Mouse (Mus musculus) heart, embryonic 14.5 days (tissue): ENCODE results near the gene Tacc2. TPM values are rescaled to one million over a fixed set of nuclear protein-coding genes. Genes with fewer than 3 reads are reported as not detected.
A peak's percentile ranks its signal among the peaks of the same experiment; 100 is the strongest.

Source experiments
- ATAC-seq: fragments of 200-750 bp; cut with Nextera tagmentation; 2 replicates; pipeline ENCODE4 v1.8.0; 2017; ENCODE audit warnings: low read depth, moderate TSS enrichment; ENCODE audit not compliant: insufficient number of reproducible peaks, insufficient read depth, low FRiP score
- H3K27ac ChIP-seq, 2 experiments: fragments of 200-500 bp in 1 of 2; fragments of 300-500 bp in 1 of 2; sonication (generic) in 1 of 2; replicated peaks in 1 of 2; 2 replicates each; pipeline ENCODE4 v1.5.1; 2012 to 2014; ENCODE audit warnings: low read depth in 2 of 2, low read length in 2 of 2, control low read depth in 1 of 2, mild to moderate bottlenecking in 1 of 2, mixed read lengths in 1 of 2; ENCODE audit not compliant: control insufficient read depth in 1 of 2, insufficient read depth in 1 of 2
- H3K27me3 ChIP-seq: fragments of 300-500 bp; sonication (generic); 2 replicates; pipeline ENCODE4 v1.6.1; 2014; ENCODE audit warnings: mild to moderate bottlenecking, low read length, control low read depth; ENCODE audit not compliant: control insufficient read depth, insufficient read depth
- H3K36me3 ChIP-seq: fragments of 300-500 bp; sonication (generic); 2 replicates; pipeline ENCODE4 v1.6.1; 2014; ENCODE audit warnings: mild to moderate bottlenecking, control low read depth, low read length, mixed read lengths; ENCODE audit not compliant: control insufficient read depth, insufficient read depth
- H3K4me1 ChIP-seq, 2 experiments: fragments of 200-500 bp in 1 of 2; fragments of 300-500 bp in 1 of 2; sonication (generic) in 1 of 2; 2 replicates each; pipeline ENCODE4 v1.6.1; 2012 to 2014; ENCODE audit warnings: low read length in 2 of 2, control low read depth in 1 of 2, mixed read lengths in 1 of 2; ENCODE audit not compliant: control insufficient read depth in 2 of 2, insufficient read depth in 2 of 2
- H3K4me2 ChIP-seq: fragments of 300-500 bp; sonication (generic); 2 replicates; pipeline ENCODE4 v1.6.1; 2014; ENCODE audit warnings: mild to moderate bottlenecking, low read length
- H3K4me3 ChIP-seq, 2 experiments: fragments of 200-500 bp in 1 of 2; fragments of 300-500 bp in 1 of 2; sonication (generic) in 1 of 2; 2 replicates each; pipeline ENCODE4 v1.5.1; 2012 to 2014; ENCODE audit warnings: low read length in 2 of 2, mild to moderate bottlenecking in 2 of 2, control low read depth in 1 of 2, low read depth in 1 of 2, moderate library complexity in 1 of 2; ENCODE audit not compliant: control insufficient read depth in 1 of 2, insufficient read depth in 1 of 2
- H3K9ac ChIP-seq: fragments of 300-500 bp; sonication (generic); 2 replicates; pipeline ENCODE4 v1.6.1; 2014; ENCODE audit warnings: mild to moderate bottlenecking, low read length
- H3K9me3 ChIP-seq: fragments of 300-500 bp; sonication (generic); 2 replicates; pipeline ENCODE4 v1.6.1; 2016; ENCODE audit warnings: low read length, control low read depth; ENCODE audit not compliant: control insufficient read depth
- WGBS: fragments of 180-500 bp; shearing (Covaris S2); extraction: QIAGEN DNeasy Blood & Tissue Kit; methylation state at CpG from one replicate; pipeline ENCODE4 v1.1.7; 2014; 5-methylcytosine and 5-hydroxymethylcytosine counted together
- polyA plus RNA-seq: library from polyadenylated mRNA; unstranded; fragments of >200 nt; fragmentation: Nextera tagmentation; extraction: Ambion mirVana; gene quantifications from 2 replicates; pipeline ENCODE4 v1.2.1, GENCODE M21; 2014

Tacc2 gene
- polyA plus RNA-seq, 1 experiment from 2014 or later = 55.9 TPM

GRCm38 (mm10) chr7:130690869-130691268 lies 113.6 kb downstream of the Tacc2 start:
- Histone ChIP-seq H3K27ac (no peak overlapping the region), H3K9me3 (no peaks in the 10 kb centered on the region), H3K36me3 (no peaks in the 10 kb centered on the region), H3K27me3 (no peaks in the 10 kb centered on the region), H3K9ac (peak overlapping the region; percentile 17; the same call in 1 of the 2 replicates), H3K4me2 (no peak overlapping the region), H3K4me3 (no peak overlapping the region), H3K4me1 (peaks cover 42 to 68% of the 10 kb centered on the region in 2 experiments)
- 60% methylated on average over 6 of the region's 6 CpGs for WGBS
- no peak for ATAC-seq

- H3K27ac ChIP-seq = peak overlapping the region; percentile 83 to 96
- peak overlapping the region; percentile 91 for H3K4me2 ChIP-seq
- WGBS = 26% methylated on average over 2 of the region's 2 CpGs
- peaks cover under 1% of the 10 kb centered on the region; the same call in 1 of the 2 replicates for H3K36me3 ChIP-seq
- H3K4me1 ChIP-seq = peaks cover 41 to 76% of the 10 kb centered on the region in 2 experiments
- no peak for ATAC-seq
- H3K4me3 ChIP-seq = peak overlapping the region; percentile 56; a peak in 2 of 4 replicates
- no peaks in the 10 kb centered on the region for H3K27me3 ChIP-seq
- peak overlapping the region; percentile 92 for H3K9ac ChIP-seq
- H3K9me3 ChIP-seq = no peaks in the 10 kb centered on the region
These were observed 114.7 kb downstream of the Tacc2 start for GRCm38 (mm10) chr7:130691931-130692330.

- ATAC-seq = peak; percentile 72
These were observed 115.2 kb downstream of the Tacc2 start for GRCm38 (mm10) chr7:130692392-130692942.

GRCm38 (mm10) chr7:130692943-130693799 lies 115.9 kb downstream of the Tacc2 start:
- peaks cover 5% of the 10 kb centered on the region; the same call in 1 of the 2 replicates for H3K36me3 ChIP-seq
- no peaks in the 10 kb centered on the region for H3K27me3 ChIP-seq
- H3K4me2 ChIP-seq = peak overlapping the region; percentile 91
- H3K9me3 ChIP-seq = no peaks in the 10 kb centered on the region
- peak overlapping the region; percentile 83 to 96 for H3K27ac ChIP-seq
- H3K4me1 ChIP-seq = peaks cover 39 to 80% of the 10 kb centered on the region in 2 experiments
- H3K9ac ChIP-seq = peak overlapping the region; percentile 92
- WGBS = 1% methylated on average over 19 of the region's 19 CpGs
- peak; percentile 40; the same call in 1 of the 2 replicates for ATAC-seq
- H3K4me3 ChIP-seq = peak overlapping the region; percentile 56

More at GRCm38 (mm10) chr7:130692392-130692942, 115.2 kb downstream of the Tacc2 start:
- Histone ChIP-seq H3K4me3 (peak overlapping the region; percentile 56), H3K36me3 (peaks cover 5% of the 10 kb centered on the region; the same call in 1 of the 2 replicates), H3K4me2 (peak overlapping the region; percentile 91), H3K4me1 (peaks cover 37 to 75% of the 10 kb centered on the region in 2 experiments), H3K9ac (peak overlapping the region; percentile 92), H3K27me3 (no peaks in the 10 kb centered on the region), H3K27ac (peak overlapping the region; percentile 83 to 96), H3K9me3 (no peaks in the 10 kb centered on the region)
- WGBS = 1% methylated on average over 39 of the region's 39 CpGs

- H3K4me3 ChIP-seq = peak overlapping the region; percentile 56
- peak overlapping the region; percentile 92 for H3K9ac ChIP-seq
- WGBS = 23% methylated on average over 11 of the region's 11 CpGs
- no peaks in the 10 kb centered on the region for H3K9me3 ChIP-seq
- peaks cover 5% of the 10 kb centered on the region; the same call in 1 of the 2 replicates for H3K36me3 ChIP-seq
- no peaks in the 10 kb centered on the region for H3K27me3 ChIP-seq
- H3K4me1 ChIP-seq = peaks cover 42 to 85% of the 10 kb centered on the region in 2 experiments
- ATAC-seq = no peak
- peak overlapping the region; percentile 91 for H3K4me2 ChIP-seq
- peak overlapping the region; percentile 83 to 96 for H3K27ac ChIP-seq
These were observed 116.6 kb downstream of the Tacc2 start for GRCm38 (mm10) chr7:130693800-130694193.

- Histone ChIP-seq H3K4me2 (no peak overlapping the region), H3K9ac (no peak overlapping the region)
These were observed 118.6 kb downstream of the Tacc2 start for GRCm38 (mm10) chr7:130695669-130696338.

More at GRCm38 (mm10) chr7:130695669-130696338, 118.6 kb downstream of the Tacc2 start:
- no peaks in the 10 kb centered on the region for H3K9me3 ChIP-seq
- peaks cover 17% of the 10 kb centered on the region for H3K36me3 ChIP-seq
- H3K4me1 ChIP-seq = peaks cover 34 to 76% of the 10 kb centered on the region in 2 experiments
- no peak for ATAC-seq
- no peak overlapping the region for H3K4me3 ChIP-seq
- no peaks in the 10 kb centered on the region for H3K27me3 ChIP-seq
- 71% methylated on average over 13 of the region's 13 CpGs for WGBS
- 0 out of 4 replicates have a peak overlapping the region, but pooled peaks of 1 of the 2 experiments have one; percentile 16 for H3K27ac ChIP-seq
